Mouse (Mus musculus): Measurements from ENCODE around the gene Proser1.
A peak's percentile ranks its signal among the peaks of the same experiment; 100 is the strongest.

The Proser1 gene

GRCm38 (mm10) chr3:53467356-53467755 lies 3.9 kb downstream of the Proser1 start:
- no peak for DNase-seq

DNA sequence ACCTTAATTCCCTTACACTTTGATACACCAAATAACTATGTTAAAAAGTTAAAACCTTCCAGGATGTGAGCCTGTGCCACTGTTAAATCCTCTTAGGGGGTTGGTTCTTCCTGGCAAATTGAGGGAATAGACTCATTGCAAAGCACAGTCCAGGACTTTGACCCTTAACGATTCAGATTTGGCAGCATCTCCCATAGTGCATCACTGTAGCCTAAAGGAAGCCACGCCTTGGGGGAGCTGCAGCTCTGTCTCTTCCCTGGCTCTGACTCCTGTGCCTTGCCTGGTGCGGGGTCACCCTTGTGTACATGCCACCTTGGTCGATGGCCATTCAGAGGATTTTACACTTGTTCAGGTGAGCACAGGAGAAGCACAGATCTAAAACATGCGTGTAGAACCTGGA lies 6.2 kb downstream of the Proser1 start:
- no peak for DNase-seq

GRCm38 (mm10) chr3:53472061-53472460 lies 8.6 kb downstream of the Proser1 start:
- DNase-seq, result no peak

DNA sequence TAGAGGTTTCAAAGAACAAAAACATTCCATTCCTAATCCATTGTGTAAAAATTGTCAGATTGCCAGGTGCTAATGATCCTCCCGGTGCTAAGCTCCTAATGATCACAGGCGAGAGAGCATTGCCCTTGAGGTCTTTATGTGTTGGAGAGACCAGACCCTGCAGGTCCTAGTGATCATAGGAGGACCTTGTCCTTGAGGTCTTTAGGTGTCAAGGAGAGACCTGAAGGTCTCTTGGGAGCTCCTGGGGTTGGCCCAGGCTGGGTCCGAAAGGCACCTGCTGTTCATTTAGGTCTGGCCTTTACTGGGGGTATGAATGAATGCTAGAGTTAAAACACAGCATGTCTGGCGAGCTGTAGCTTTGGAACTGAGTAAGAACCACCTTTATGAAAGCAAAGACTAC lies 10.7 kb downstream of the Proser1 start:
- no peak for DNase-seq

DNA sequence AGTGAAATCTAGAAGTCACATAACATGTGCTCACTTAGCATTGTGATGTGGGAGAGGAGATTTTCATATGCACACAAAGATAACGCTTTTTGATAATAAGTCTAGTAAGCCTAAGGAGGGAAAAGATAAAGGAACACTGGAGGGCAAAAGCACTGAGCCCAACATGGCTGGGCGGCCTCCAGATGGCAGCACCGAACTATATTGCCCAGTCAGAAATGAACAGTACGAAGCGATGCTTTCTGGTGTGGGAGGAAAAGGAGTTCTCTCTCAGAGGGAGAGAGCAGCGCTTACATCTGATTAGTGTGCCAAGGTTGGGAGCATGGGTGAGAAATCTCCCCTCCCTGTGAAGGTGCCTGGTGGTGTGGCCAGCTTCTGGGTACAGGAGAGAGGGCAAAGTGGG lies 12.4 kb downstream of the Proser1 start:
- peak; percentile 32 to 49 for DNase-seq

DNA sequence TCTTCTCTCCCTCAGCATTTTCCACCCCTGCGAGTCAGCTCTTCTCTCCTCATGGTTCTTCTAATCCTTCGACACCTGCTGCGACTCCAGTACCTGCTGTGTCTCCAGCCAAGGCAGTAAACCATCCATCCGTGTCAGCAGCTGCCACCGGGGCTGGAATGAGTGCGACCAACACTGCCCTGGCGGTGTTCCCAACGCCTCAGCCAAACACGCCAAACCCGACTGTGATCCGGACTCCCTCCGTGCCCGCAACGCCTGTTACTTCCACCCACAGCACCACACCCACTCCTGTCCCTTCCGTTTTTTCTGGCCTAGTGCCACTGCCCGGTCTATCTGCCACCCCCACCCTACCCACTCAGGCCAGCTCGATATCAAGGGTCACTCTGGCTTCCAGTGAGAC lies 14.0 kb downstream of the Proser1 start:
- peak in 1 of 2 experiments; percentile 28 for DNase-seq

- no peak for DNase-seq
Observed at GRCm38 (mm10) chr3:53478419-53479046, 15.1 kb downstream of the Proser1 start.

DNA sequence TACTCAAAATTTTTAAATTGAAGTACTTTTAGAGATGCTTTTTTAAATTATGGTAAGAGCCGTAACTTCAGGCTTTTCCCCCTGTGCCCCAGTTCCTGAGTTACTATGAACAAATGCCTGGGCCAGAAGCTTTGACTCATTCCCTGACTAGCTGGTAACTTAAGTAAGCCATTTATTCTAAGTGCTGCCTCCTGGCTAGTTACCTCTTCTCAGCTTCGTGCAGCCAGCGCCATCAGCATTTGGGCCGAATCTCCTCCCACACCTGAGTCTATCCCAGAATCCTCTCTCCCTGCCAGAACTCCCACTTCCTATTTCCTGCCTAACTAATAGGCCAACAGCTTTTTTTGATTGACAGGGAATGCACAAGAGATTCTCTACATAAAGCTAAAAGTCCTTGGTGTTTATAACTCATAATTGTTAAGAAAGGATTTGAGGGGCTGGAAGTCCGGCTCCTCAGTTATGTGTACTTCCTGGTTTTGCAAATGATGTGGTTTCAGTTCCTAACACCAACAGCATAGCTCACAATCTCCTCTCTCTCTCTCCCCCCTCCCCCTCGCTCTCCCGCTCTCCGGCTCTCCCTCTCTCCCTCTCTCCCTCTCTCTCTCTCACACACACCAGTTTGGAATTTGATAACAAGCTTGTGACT lies 20.1 kb downstream of the Proser1 start:
- no peak for DNase-seq

GRCm38 (mm10) chr3:53486561-53486960 lies 23.1 kb downstream of the Proser1 start:
- DNase-seq, result no peak

- peak in 1 of 2 experiments; percentile 25 for DNase-seq
Observed at GRCm38 (mm10) chr3:53486996-53487576, 23.6 kb downstream of the Proser1 start.

- no peak for DNase-seq
Observed at GRCm38 (mm10) chr3:53488353-53488752, 24.9 kb downstream of the Proser1 start, which contains the start of gene Stoml3. TSS of gene Stoml3 (plus strand) at chr3:53488653.

DNA sequence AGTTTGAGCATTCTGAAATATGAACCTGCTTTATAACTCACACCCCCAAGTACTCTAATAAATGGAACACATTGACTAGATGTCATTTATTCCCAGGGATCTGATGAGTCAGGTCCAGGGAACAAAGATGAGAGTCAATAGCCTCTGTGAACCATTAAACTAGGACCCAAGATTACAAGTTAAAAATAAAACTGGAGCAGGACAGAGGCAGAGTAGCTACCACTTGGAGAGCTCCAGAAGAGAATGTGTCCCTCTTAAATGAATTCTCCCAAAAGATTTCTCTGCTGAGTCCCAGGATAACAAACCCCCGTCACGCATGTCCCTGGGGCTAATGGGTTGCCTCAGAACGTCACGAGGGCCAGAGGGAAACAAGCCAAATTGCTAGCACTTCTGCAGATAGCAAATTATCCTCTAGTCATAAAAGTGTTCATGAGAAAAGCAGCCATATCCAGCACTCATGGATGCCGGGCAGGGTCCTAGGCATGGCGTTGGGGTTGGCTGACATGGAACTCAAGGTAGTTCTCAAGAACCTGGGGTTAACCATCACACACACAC lies 35.0 kb downstream of the Proser1 start:
- no peak for DNase-seq

- no peak for DNase-seq
Observed at GRCm38 (mm10) chr3:53502428-53502827, 39.0 kb downstream of the Proser1 start.

- no peak for DNase-seq
Observed at GRCm38 (mm10) chr3:53513096-53513495, 49.6 kb downstream of the Proser1 start.

GRCm38 (mm10) chr3:53514221-53515065 lies 51.0 kb downstream of the Proser1 start:
- DNase-seq, result no peak

DNA sequence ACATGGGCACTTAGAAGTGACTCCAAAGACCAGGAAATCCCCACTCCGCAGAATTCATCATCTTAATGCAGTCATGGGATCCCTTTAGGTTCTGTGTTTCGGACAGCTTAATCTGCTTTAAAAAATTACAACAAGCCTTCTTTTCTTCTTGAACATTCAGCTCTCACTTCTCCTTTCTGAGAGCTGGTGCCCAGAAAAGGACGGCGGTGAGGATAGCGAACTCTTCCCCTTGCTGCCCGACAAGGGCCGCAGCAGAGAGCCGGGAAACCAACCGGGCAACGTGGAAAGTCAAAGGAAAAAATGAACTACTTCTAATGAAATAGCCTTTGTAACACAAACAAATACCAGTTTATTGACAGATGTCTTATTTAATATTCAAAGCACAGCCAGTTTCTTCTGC lies 59.3 kb downstream of the Proser1 start:
- no peak for DNase-seq

DNA sequence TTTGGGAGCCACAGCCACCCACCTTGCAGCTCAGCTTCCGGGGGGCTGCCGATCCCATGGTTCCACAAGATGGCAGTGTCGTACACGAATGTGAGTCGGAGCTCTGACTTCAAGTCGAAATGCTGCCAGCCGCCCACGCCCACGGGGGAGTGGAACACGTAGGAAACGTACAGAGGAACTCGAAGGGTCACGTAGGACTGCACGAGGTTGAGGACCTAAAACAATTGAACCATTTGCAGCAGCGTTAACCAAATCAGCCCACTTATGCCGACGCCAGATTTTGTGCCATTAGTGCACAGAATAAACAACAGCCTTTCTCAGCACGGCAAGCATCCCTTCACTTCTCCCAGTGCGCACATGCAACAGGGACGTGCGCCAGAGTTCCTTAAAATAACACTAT lies 62.3 kb downstream of the Proser1 start:
- peak; percentile 71 to 78 for DNase-seq

- peak in 1 of 2 experiments; percentile 25 for DNase-seq
Observed at GRCm38 (mm10) chr3:53530305-53530704, 66.8 kb downstream of the Proser1 start.

All from lung, postnatal 4 days (tissue).